Mouse (Mus musculus): ENCODE measurements around the gene Rps2. TPM values are rescaled to one million over a fixed set of nuclear protein-coding genes. Genes with fewer than 3 reads are reported as not detected.
"Not testable (repeated sequence)": the region's sequence is repeated elsewhere in the genome, so short reads cannot be mapped to it uniquely, and the experiment has no call there.

Rps2 gene
- polyA plus RNA-seq (2016; fragmentation: Nextera tagmentation; extraction: Ambion mirVana) = 810 and 828 TPM in 2 replicates

DNA sequence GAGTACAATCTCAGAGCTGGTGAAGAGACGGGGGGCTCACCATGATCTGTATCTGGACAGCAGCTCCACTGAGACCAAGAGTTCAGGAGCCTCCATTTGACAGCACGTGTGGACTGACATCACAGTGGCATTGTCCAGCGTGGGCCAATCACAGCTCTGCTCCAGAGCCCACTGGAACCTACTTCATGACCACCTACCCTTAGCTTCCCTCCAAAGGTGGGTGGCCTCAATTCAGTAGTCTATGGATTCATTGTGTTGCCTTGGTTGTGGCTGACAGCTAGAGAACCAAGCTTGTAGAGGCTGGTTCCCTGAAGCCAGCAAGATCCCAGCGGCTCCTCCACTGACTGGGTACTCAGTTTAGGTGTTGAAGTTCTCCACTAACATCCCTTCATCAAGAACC lies at the start of gene Rps2, which contains the start of gene Rnf151:
Gene Rps2, plus strand, starts transcription at position 174 of the 400 bp plus-strand sequence.
Gene Rnf151, minus strand, starts transcription at position 121 of the 400 bp plus-strand sequence.
- peaks cover 41% of the 10 kb centered on the region for H3K36me3 ChIP-seq
- H3K9ac ChIP-seq = peak within 1 kb of the TSS; percentile 98; the same call in 1 of the 2 replicates
- no peaks in the 10 kb centered on the region for H3K9me3 ChIP-seq (replicated peaks)
- H3K27ac ChIP-seq (ENCODE audit: poor library complexity, severe bottlenecking) = no peak within 1 kb of the TSS
- H3K27me3 ChIP-seq (replicated peaks) = no peaks in the 10 kb centered on the region
- ATAC-seq (ENCODE audit: insufficient number of reproducible peaks, low FRiP score) = no peak
- peaks cover 22% of the 10 kb centered on the region for H3K4me1 ChIP-seq (replicated peaks)
- WGBS = 78% methylated on average over 4 of the region's 4 CpGs
- H3K4me3 ChIP-seq = peak within 1 kb of the TSS; percentile 95
- H3K4me2 ChIP-seq = peak within 1 kb of the TSS; percentile 79

DNA sequence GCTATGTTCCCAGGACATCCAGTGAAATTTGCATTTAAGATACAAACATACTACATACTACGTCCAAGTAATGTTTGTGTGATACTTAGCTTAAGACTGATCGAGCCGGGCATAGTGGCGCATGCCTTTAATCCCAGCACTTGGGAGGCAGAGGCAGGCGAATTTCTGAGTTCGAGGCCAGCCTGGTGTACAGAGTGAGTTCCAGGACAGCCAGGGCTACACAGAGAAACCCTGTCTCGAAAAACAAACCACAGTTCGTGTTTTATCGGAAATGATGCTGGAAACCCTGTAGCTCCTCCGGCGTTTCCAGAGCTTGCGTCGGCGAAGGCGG lies 48.7 kb upstream of the Rps2 start:
- not testable (repeated sequence) for H3K27me3 ChIP-seq (replicated peaks); H3K36me3 ChIP-seq; ATAC-seq (ENCODE audit: insufficient number of reproducible peaks, low FRiP score); H3K9me3 ChIP-seq (replicated peaks)
- WGBS = 11% methylated on average over 15 of the region's 15 CpGs
- Histone ChIP-seq H3K4me1 (replicated peaks) (peaks cover 43% of the 10 kb centered on the region), H3K4me2 (peak overlapping the region; percentile 90), H3K27ac (ENCODE audit: poor library complexity, severe bottlenecking) (peak overlapping the region; percentile 84), H3K9ac (peak overlapping the region; percentile 98), H3K4me3 (peak overlapping the region; percentile 97)

DNA sequence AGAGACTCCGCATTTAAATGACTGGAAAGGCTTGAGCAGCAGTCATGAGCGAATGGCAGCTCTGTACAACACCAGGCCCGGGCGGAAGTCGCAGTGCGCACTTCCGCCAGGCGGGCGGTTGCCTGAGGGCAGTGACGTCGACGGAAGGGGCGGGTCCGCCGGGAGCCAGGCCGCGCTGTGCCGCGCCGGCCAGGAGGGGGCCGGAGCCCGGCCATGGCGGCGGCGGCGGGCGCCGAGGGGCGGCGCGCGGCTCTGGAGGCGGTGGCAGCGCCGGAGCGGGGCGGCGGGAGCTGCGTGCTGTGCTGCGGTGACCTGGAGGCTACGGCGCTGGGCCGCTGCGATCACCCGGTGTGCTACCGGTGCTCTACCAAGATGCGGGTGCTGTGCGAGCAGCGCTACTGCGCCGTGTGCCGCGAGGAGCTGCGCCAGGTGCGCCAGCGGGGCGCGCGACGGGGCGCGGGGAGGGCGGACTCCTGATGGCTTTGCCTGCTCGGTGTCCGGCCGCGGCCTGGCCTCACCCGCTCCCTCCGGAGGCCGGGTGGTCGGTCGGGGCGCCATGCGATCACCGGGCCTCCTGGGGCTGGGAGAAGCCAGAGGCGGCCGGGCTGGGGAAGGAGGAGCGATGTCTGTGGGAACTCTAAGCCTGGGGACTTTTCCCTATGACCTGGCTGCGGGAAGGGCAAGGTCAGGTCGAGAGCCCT lies 48.2 kb upstream of the Rps2 start, which contains the start of gene Zfp598:
Gene Zfp598, plus strand, starts transcription at position 143 of the 701 bp plus-strand sequence.
- H3K27ac ChIP-seq (ENCODE audit: poor library complexity, severe bottlenecking) = peak within 1 kb of the TSS; percentile 84
- under 1% methylated on average over 75 of the region's 80 CpGs for WGBS
- H3K4me2 ChIP-seq = peak within 1 kb of the TSS; percentile 90
- peak; percentile 98 for ATAC-seq (ENCODE audit: insufficient number of reproducible peaks, low FRiP score)
- peaks cover 47% of the 10 kb centered on the region for H3K4me1 ChIP-seq (replicated peaks)
- H3K9me3 ChIP-seq (replicated peaks) = no peaks in the 10 kb centered on the region
- H3K9ac ChIP-seq = peak within 1 kb of the TSS; percentile 98
- no peaks in the 10 kb centered on the region for H3K36me3 ChIP-seq
- H3K4me3 ChIP-seq = peak within 1 kb of the TSS; percentile 97
- no peaks in the 10 kb centered on the region; the same call in 1 of the 2 replicates for H3K27me3 ChIP-seq (replicated peaks)

DNA sequence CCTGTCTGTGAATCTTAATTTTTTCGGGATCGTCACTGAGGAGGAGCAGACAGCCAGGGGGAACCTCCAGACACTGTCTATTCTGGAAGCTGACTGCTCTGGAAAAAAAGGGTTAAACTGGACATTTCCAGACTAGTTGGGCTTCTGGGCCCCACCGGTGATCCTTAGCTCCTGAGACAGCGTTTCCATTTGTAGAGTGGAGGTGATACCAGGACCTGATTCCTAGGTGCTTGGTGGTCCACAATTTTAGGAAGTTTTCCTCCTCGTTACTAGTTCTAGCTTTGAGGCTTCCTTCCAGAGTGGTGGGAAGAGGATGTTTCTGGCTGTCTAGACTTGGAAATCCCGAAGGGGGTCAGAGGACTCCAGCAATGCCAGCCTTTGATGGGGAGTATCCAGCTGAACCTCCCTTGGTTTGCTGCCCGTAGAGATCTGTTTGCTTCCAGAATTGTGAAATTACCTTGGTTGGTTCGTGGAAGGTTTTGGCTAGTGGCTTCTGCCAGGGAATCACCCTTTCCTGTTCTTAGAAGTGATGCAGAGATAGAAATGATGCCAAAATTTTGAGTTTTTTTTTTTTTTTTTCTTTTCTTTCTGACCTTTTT lies 47.6 kb upstream of the Rps2 start:
- Histone ChIP-seq H3K36me3 (no peaks in the 10 kb centered on the region), H3K4me1 (replicated peaks) (peaks cover 47% of the 10 kb centered on the region)
- 12% methylated on average over 8 of the region's 8 CpGs for WGBS

DNA sequence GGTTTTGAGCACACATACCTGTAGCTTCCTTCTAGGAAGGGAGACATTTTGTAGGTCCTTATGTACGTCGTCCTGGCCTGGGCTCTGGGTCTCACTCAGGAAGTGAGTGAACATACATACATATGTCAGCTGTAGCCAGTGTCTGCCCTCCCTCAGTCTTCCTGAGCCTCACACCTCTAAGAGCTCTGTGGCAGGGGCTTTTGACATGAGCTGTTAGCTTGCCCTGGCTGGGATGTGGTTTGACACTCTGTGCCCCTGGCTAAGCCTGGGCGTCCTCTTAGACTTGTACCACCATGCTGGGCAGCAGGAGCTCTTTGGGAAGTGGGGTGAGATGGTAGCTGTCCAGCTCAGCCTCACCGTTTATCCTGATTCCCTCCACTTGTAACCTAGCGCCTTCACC lies 46.6 kb upstream of the Rps2 start:
- H3K4me2 ChIP-seq = peak overlapping the region; percentile 90
- ATAC-seq (ENCODE audit: insufficient number of reproducible peaks, low FRiP score) = no peak
- no peaks in the 10 kb centered on the region for H3K9me3 ChIP-seq (replicated peaks)
- H3K27ac ChIP-seq (ENCODE audit: poor library complexity, severe bottlenecking) = no peak overlapping the region; the same call in 1 of the 2 replicates
- peaks cover under 1% of the 10 kb centered on the region for H3K36me3 ChIP-seq
- no peaks in the 10 kb centered on the region for H3K27me3 ChIP-seq (replicated peaks)
- H3K4me1 ChIP-seq (replicated peaks) = peaks cover 55% of the 10 kb centered on the region
- peak overlapping the region; percentile 98; the same call in 1 of the 2 replicates for H3K9ac ChIP-seq
- WGBS = 65% methylated on average over 5 of the region's 5 CpGs
- peak overlapping the region; percentile 97; the same call in 1 of the 2 replicates for H3K4me3 ChIP-seq

More for the DNA sequence above, 47.6 kb upstream of the Rps2 start:
- no peak for ATAC-seq (ENCODE audit: insufficient number of reproducible peaks, low FRiP score)
- H3K9me3 ChIP-seq (replicated peaks) = no peaks in the 10 kb centered on the region
- peak overlapping the region; percentile 84 for H3K27ac ChIP-seq (ENCODE audit: poor library complexity, severe bottlenecking)
- peak overlapping the region; percentile 97 for H3K4me3 ChIP-seq
- H3K4me2 ChIP-seq = peak overlapping the region; percentile 90
- no peaks in the 10 kb centered on the region; the same call in 1 of the 2 replicates for H3K27me3 ChIP-seq (replicated peaks)
- H3K9ac ChIP-seq = peak overlapping the region; percentile 98

DNA sequence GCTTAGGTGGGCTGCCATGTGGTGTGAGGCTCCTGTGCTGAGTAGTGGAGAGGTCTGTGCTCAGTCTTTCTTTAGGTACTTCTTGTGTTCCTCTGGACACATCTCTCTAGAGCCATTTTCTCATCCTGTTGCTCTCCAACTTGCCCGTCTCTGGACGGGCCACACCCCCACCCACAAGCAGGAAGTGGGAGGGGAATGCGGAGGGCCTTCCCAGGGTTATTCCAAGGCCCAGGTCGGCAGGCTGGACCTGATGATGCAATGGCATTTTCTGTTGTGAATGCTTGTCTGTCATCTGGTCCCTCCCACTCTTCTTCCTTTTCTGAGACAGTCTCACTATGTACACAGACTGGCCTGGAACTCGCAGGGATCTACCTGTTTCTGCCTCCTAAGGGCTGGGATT lies 45.8 kb upstream of the Rps2 start:
- H3K4me2 ChIP-seq = peak overlapping the region; percentile 26

DNA sequence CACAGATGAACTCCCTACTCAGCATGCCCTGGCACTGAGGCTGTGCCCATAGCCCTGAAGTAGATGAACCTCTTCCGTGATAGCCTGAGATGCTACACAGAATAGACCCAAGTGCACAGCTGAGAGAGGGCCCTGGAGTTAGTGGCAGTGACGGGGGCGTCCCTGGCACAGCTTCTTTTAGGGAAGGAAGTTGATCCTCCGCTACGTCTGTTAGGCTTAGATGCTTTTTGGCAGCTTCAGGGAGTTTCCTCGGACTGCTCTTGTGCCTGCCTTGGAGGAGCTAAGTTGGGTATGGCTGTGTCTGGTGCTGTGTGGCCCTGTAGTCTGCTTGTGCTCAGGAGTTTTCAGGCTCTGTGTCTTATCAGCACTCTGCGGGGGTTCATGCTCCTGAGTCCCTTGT lies 43.6 kb upstream of the Rps2 start:
- 0 out of 2 replicates have a peak overlapping the region, but pooled peaks have one; percentile 0 for H3K9ac ChIP-seq
- 60% methylated on average over 7 of the region's 7 CpGs for WGBS
- no peak for ATAC-seq (ENCODE audit: insufficient number of reproducible peaks, low FRiP score)

More for the DNA sequence above, 45.8 kb upstream of the Rps2 start:
- Histone ChIP-seq H3K27ac (ENCODE audit: poor library complexity, severe bottlenecking) (no peak overlapping the region), H3K4me1 (replicated peaks) (peaks cover 55% of the 10 kb centered on the region), H3K27me3 (replicated peaks) (no peaks in the 10 kb centered on the region), H3K4me3 (no peak overlapping the region), H3K9me3 (replicated peaks) (no peaks in the 10 kb centered on the region), H3K36me3 (peaks cover 9% of the 10 kb centered on the region), H3K9ac (no peak overlapping the region)
- ATAC-seq (ENCODE audit: insufficient number of reproducible peaks, low FRiP score) = no peak
- 25% methylated on average over 5 of the region's 5 CpGs for WGBS

DNA sequence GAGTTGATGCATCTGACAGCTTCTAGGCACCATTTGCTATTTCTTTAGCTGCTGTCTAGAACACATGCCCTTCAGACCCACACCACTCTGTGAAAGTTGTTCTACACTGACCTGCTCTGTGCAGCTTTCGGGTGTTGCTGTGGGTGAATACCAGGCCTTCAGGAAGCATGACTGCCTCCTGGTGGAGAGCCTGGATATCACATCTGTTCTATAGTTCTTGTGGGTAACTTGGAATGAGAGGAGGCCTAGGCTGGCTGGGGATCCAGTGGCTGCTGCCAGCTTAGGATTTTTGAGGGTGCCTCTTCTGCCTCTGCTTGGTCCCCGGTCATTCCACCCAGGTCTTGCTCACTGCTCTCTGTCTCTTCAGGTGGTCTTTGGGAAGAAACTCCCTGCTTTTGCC lies 41.7 kb upstream of the Rps2 start:
- Histone ChIP-seq H3K4me2 (no peak overlapping the region), H3K9ac (no peak overlapping the region), H3K27me3 (replicated peaks) (no peaks in the 10 kb centered on the region), H3K4me3 (no peak overlapping the region), H3K36me3 (peaks cover 49% of the 10 kb centered on the region), H3K4me1 (replicated peaks) (peaks cover 39% of the 10 kb centered on the region), H3K27ac (ENCODE audit: poor library complexity, severe bottlenecking) (no peak overlapping the region), H3K9me3 (replicated peaks) (no peaks in the 10 kb centered on the region)
- no peak for ATAC-seq (ENCODE audit: insufficient number of reproducible peaks, low FRiP score)
- 67% methylated on average over 2 of the region's 2 CpGs for WGBS

More for the DNA sequence above, 43.6 kb upstream of the Rps2 start:
- Histone ChIP-seq H3K4me2 (no peak overlapping the region), H3K4me1 (replicated peaks) (peaks cover 49% of the 10 kb centered on the region), H3K27me3 (replicated peaks) (no peaks in the 10 kb centered on the region), H3K36me3 (peaks cover 30% of the 10 kb centered on the region), H3K9me3 (replicated peaks) (no peaks in the 10 kb centered on the region), H3K27ac (ENCODE audit: poor library complexity, severe bottlenecking) (no peak overlapping the region), H3K4me3 (no peak overlapping the region)

DNA sequence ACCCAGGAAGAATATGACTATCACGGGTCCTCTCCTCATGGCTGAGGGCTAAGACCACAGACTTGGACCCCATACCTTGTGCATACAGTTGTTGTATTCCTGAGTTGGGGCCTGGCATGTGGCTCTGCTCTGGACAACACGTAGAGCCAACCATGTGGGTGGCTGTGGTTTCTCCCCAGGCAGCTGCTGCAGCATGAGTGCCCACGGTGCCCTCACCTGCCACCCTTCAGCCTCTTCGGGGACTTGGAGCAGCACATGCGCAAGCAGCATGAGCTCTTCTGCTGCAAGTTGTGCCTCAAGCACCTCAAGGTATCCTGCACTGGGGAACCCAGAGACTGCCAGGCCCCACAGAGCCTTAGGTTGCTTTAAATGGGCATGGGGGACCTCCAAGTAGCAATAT lies 41.0 kb upstream of the Rps2 start:
- no peak for ATAC-seq (ENCODE audit: insufficient number of reproducible peaks, low FRiP score)
- Histone ChIP-seq H3K9ac (no peak overlapping the region), H3K4me2 (no peak overlapping the region), H3K36me3 (peaks cover 55% of the 10 kb centered on the region), H3K9me3 (replicated peaks) (no peaks in the 10 kb centered on the region), H3K27me3 (replicated peaks) (no peaks in the 10 kb centered on the region), H3K27ac (ENCODE audit: poor library complexity, severe bottlenecking) (no peak overlapping the region), H3K4me3 (no peak overlapping the region), H3K4me1 (replicated peaks) (peaks cover 32% of the 10 kb centered on the region)
- 92% methylated on average over 5 of the region's 5 CpGs for WGBS

DNA sequence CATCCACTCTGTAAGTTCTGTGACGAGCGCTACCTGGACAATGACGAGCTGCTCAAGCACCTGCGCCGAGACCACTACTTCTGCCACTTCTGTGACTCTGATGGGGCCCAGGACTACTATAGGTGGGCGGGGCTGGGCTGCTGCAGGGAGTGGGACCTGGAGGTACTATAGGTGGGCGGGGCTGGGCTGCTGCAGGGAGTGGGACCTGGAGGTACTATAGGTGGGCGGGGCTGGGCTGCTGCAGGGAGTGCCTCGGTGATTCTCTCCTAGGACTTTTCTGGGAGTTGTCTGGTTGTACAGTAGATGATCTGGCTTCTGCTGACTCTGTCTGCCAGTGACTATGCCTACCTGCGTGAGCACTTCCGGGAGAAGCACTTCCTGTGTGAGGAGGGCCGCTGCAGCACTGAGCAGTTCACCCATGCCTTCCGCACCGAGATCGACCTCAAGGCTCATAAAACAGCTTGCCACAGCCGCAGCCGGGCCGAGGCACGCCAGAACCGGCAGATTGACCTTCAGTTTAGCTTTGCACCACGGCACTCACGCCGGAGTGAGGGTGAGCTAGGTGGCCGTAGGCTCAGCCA lies 40.3 kb upstream of the Rps2 start:
- H3K9ac ChIP-seq = no peak overlapping the region
- 89% methylated on average over 24 of the region's 24 CpGs for WGBS
- no peaks in the 10 kb centered on the region for H3K9me3 ChIP-seq (replicated peaks)
- H3K27ac ChIP-seq (ENCODE audit: poor library complexity, severe bottlenecking) = no peak overlapping the region
- H3K4me2 ChIP-seq = no peak overlapping the region
- peaks cover 62% of the 10 kb centered on the region for H3K36me3 ChIP-seq
- H3K4me3 ChIP-seq = no peak overlapping the region
- ATAC-seq (ENCODE audit: insufficient number of reproducible peaks, low FRiP score) = no peak
- H3K27me3 ChIP-seq (replicated peaks) = no peaks in the 10 kb centered on the region
- H3K4me1 ChIP-seq (replicated peaks) = peaks cover 25% of the 10 kb centered on the region

DNA sequence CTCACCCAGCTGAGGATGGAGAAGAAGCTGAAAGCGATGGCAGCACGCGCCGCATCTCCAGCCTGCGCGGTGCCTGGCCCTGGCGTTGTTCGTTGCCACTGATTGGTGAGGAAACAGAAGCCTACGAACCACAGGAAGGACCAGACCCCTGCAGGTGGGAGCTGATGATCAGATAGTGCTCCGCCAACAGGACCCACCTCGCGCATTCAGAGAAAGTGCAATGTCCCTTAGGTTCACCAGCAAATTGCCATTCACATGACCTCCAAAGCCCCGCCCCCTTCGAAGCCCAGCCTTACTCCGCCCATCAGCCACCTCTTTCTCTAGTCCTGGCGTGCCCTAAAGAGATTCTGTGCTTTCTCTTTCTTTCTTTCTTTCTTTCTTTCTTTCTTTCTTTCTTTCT lies 31.4 kb upstream of the Rps2 start:
- H3K36me3 ChIP-seq = peaks cover 10% of the 10 kb centered on the region
- peaks cover 58% of the 10 kb centered on the region for H3K27me3 ChIP-seq (replicated peaks)
- H3K9ac ChIP-seq = no peak overlapping the region
- 0 out of 2 replicates have a peak overlapping the region, but pooled peaks have one; percentile 2 for H3K4me3 ChIP-seq
- no peaks in the 10 kb centered on the region for H3K9me3 ChIP-seq (replicated peaks)
- H3K4me2 ChIP-seq = peak overlapping the region; percentile 53
- ATAC-seq (ENCODE audit: insufficient number of reproducible peaks, low FRiP score) = peak; percentile 48; the same call in 1 of the 2 replicates
- peaks cover 22% of the 10 kb centered on the region for H3K4me1 ChIP-seq (replicated peaks)
- H3K27ac ChIP-seq (ENCODE audit: poor library complexity, severe bottlenecking) = no peak overlapping the region
- 25% methylated on average over 16 of the region's 16 CpGs for WGBS
